Mouse (Mus musculus) MEL (cell line): ENCODE data around the gene Pold1. TPM values are rescaled to one million over a fixed set of nuclear protein-coding genes. Genes with fewer than 3 reads are reported as not detected.

Experiments used
- DNase-seq: peaks from one replicate; pipeline ENCODE4 v3.0.0; 2011; ENCODE audit warnings: low read depth, low spot score
- H3K27ac ChIP-seq: 2 replicates; pipeline ENCODE4 v1.5.1; 2012; ENCODE audit warnings: low read depth, mild to moderate bottlenecking, control low read depth, low read length, moderate library complexity; ENCODE audit not compliant: control insufficient read depth
- H3K27me3 ChIP-seq, 2 experiments: fragments of 150-350 bp in 1 of 2; sonication (generic) in 1 of 2; 2 replicates each; pipeline ENCODE4 v1.6.1; 2012; ENCODE audit warnings: low read length in 2 of 2, mild to moderate bottlenecking in 2 of 2, improper control_type of control experiment in 1 of 2, moderate library complexity in 1 of 2; ENCODE audit not compliant: insufficient read depth in 2 of 2, control insufficient read depth in 1 of 2
- H3K36me3 ChIP-seq, 2 experiments: 2 replicates each; pipeline ENCODE4 v1.6.1; 2012 to 2014; ENCODE audit warnings: low read length in 2 of 2, improper control_type of control experiment in 1 of 2, inconsistent platforms in 1 of 2, mild to moderate bottlenecking in 1 of 2; ENCODE audit not compliant: insufficient read depth in 2 of 2, control insufficient read depth in 1 of 2
- H3K4me1 ChIP-seq, 2 experiments: fragments of 150-350 bp in 1 of 2; sonication (generic) in 1 of 2; 2 replicates each; pipeline ENCODE4 v1.6.1; 2012; ENCODE audit warnings: low read length in 2 of 2, improper control_type of control experiment in 1 of 2, mild to moderate bottlenecking in 1 of 2; ENCODE audit not compliant: insufficient read depth in 2 of 2, control insufficient read depth in 1 of 2
- H3K4me3 ChIP-seq, 2 experiments: fragments of 150-350 bp in 1 of 2; sonication (generic) in 1 of 2; 2 replicates each; pipeline ENCODE4 v1.5.1; 2012; ENCODE audit warnings: low read depth in 2 of 2, low read length in 2 of 2, mild to moderate bottlenecking in 2 of 2, moderate library complexity in 2 of 2, control low read depth in 1 of 2, improper control_type of control experiment in 1 of 2; ENCODE audit not compliant: control insufficient read depth in 1 of 2, insufficient read depth in 1 of 2
- H3K79me2 ChIP-seq: 2 replicates; pipeline ENCODE4 v1.6.1; 2012; ENCODE audit warnings: mild to moderate bottlenecking, low read length, moderate library complexity; ENCODE audit not compliant: control insufficient read depth, poor library complexity, insufficient read depth
- H3K9ac ChIP-seq: 2 replicates; pipeline ENCODE4 v1.6.1; 2012; ENCODE audit warnings: low read depth, mild to moderate bottlenecking, control low read depth, low read length, moderate library complexity; ENCODE audit not compliant: control insufficient read depth, poor library complexity, severe bottlenecking
- H3K9me3 ChIP-seq: fragments of 150-350 bp; sonication (generic); replicated peaks from 2 replicates; pipeline ENCODE4 v1.6.1; 2012; ENCODE audit warnings: mild to moderate bottlenecking, low read length, improper control_type of control experiment, moderate library complexity; ENCODE audit not compliant: insufficient read depth
- BHLHE40 ChIP-seq: IDR thresholded peaks from 2 replicates; pipeline ENCODE4 v1.6.1; 2012; ENCODE audit warnings: low read depth, mild to moderate bottlenecking, inconsistent platforms, low read length, improper control_type of control experiment, borderline replicate concordance
- CHD2 ChIP-seq: IDR thresholded peaks from 2 replicates; pipeline ENCODE4 v1.6.1; 2011; ENCODE audit warnings: low read length, improper control_type of control experiment
- CTCF ChIP-seq, 3 experiments: IDR thresholded peaks in 2 of 3; conservative IDR thresholded peaks in 1 of 3; 2 replicates each; pipeline ENCODE4 v1.5.1; 2011 to 2012; ENCODE audit warnings: low read length in 3 of 3, low read depth in 2 of 3, mild to moderate bottlenecking in 2 of 3, improper control_type of control experiment in 1 of 3, inconsistent platforms in 1 of 3, mixed read lengths in 1 of 3, moderate library complexity in 1 of 3; ENCODE audit not compliant: control insufficient read depth in 1 of 3, insufficient read depth in 1 of 3, poor library complexity in 1 of 3, severe bottlenecking in 1 of 3
- E2F4 ChIP-seq: IDR thresholded peaks from 2 replicates; pipeline ENCODE4 v1.6.1; 2011; ENCODE audit warnings: low read depth, low read length, improper control_type of control experiment, borderline replicate concordance
- EP300 ChIP-seq, 2 experiments: IDR thresholded peaks; 2 replicates each; pipeline ENCODE4 v1.6.1; 2011; ENCODE audit warnings: improper control_type of control experiment in 2 of 2, low read length in 2 of 2, low read depth in 1 of 2, mild to moderate bottlenecking in 1 of 2
- ETS1 ChIP-seq: IDR thresholded peaks from 2 replicates; pipeline ENCODE4 v1.6.1; 2012; ENCODE audit warnings: low read depth, mild to moderate bottlenecking, inconsistent platforms, low read length, improper control_type of control experiment, moderate library complexity
- GABPA ChIP-seq: IDR thresholded peaks from 2 replicates; pipeline ENCODE4 v1.6.1; 2012; ENCODE audit warnings: low read depth, mild to moderate bottlenecking, inconsistent platforms, low read length, improper control_type of control experiment, moderate library complexity
- HCFC1 ChIP-seq: IDR thresholded peaks from 2 replicates; pipeline ENCODE4 v1.6.1; 2012; ENCODE audit warnings: low read depth, mild to moderate bottlenecking, inconsistent platforms, low read length, improper control_type of control experiment, moderate library complexity
- MAFK ChIP-seq: IDR thresholded peaks from 2 replicates; pipeline ENCODE4 v1.6.1; 2011; ENCODE audit warnings: low read depth, mild to moderate bottlenecking, low read length, improper control_type of control experiment, borderline replicate concordance
- MAZ ChIP-seq: IDR thresholded peaks from 2 replicates; pipeline ENCODE4 v1.6.1; 2012; ENCODE audit warnings: low read depth, mild to moderate bottlenecking, inconsistent platforms, low read length, improper control_type of control experiment
- MEF2A ChIP-seq: IDR thresholded peaks from 2 replicates; pipeline ENCODE4 v1.6.1; 2014; ENCODE audit warnings: low read depth, mild to moderate bottlenecking, inconsistent platforms, low read length, improper control_type of control experiment; ENCODE audit not compliant: poor library complexity, insufficient replicate concordance, severe bottlenecking; ENCODE audit errors: extremely low read depth
- NELFE ChIP-seq: IDR thresholded peaks from 2 replicates; pipeline ENCODE4 v1.6.1; 2011; ENCODE audit warnings: low read depth, low read length, improper control_type of control experiment
- POLR2A ChIP-seq, 2 experiments: IDR thresholded peaks; 2 replicates each; pipeline ENCODE4 v1.6.1; 2011 to 2012; ENCODE audit warnings: low read length in 2 of 2, mild to moderate bottlenecking in 2 of 2, control low read depth in 1 of 2, improper control_type of control experiment in 1 of 2, low read depth in 1 of 2, moderate library complexity in 1 of 2; ENCODE audit not compliant: control insufficient read depth in 1 of 2, insufficient read depth in 1 of 2, poor library complexity in 1 of 2
- POLR2AphosphoS2 ChIP-seq: IDR thresholded peaks from 2 replicates; pipeline ENCODE4 v1.6.1; 2011; ENCODE audit warnings: low read length, improper control_type of control experiment
- POLR2AphosphoS5 ChIP-seq: IDR thresholded peaks from 2 replicates; pipeline ENCODE4 v1.6.1; 2012; ENCODE audit warnings: low read depth, borderline replicate concordance, mild to moderate bottlenecking, inconsistent platforms, low read length, moderate library complexity, mixed read lengths
- TAL1 ChIP-seq: IDR thresholded peaks from 2 replicates; pipeline ENCODE4 v1.6.1; 2012; ENCODE audit warnings: mild to moderate bottlenecking, inconsistent platforms, low read length, moderate library complexity, mixed read lengths
- TBP ChIP-seq: IDR thresholded peaks from 2 replicates; pipeline ENCODE4 v1.8.0; 2011; ENCODE audit warnings: low read depth, low read length, improper control_type of control experiment
- TCF12 ChIP-seq: IDR thresholded peaks from 2 replicates; pipeline ENCODE4 v1.6.1; 2014; ENCODE audit warnings: low read depth, mild to moderate bottlenecking, inconsistent platforms, low read length, improper control_type of control experiment, moderate library complexity
- USF2 ChIP-seq, 2 experiments: IDR thresholded peaks; 2 replicates each; pipeline ENCODE4 v1.6.1; 2011 to 2012; ENCODE audit warnings: improper control_type of control experiment in 2 of 2, low read length in 2 of 2, borderline replicate concordance in 1 of 2, inconsistent platforms in 1 of 2, low read depth in 1 of 2, mild to moderate bottlenecking in 1 of 2; ENCODE audit not compliant: insufficient read depth in 1 of 2
- ZC3H11A ChIP-seq: IDR thresholded peaks from 2 replicates; pipeline ENCODE4 v1.6.1; 2012; ENCODE audit warnings: low read depth, mild to moderate bottlenecking, inconsistent platforms, low read length, improper control_type of control experiment
- ZMIZ1 ChIP-seq: IDR thresholded peaks from 2 replicates; pipeline ENCODE4 v1.6.1; 2012; ENCODE audit warnings: low read depth, mild to moderate bottlenecking, inconsistent platforms, low read length, improper control_type of control experiment, moderate library complexity
- polyA plus RNA-seq, 2 experiments: library from polyadenylated mRNA; stranded (reverse) in 1 of 2; unstranded in 1 of 2; fragments of >175 nt in 1 of 2; fragments of >200 nt in 1 of 2; gene quantifications; 2 replicates each; pipeline versions ENCODE4 v1.2.1 to v1.2.4; 2012; ENCODE audit warnings: low replicate concordance in 2 of 2, low read depth in 1 of 2; ENCODE audit not compliant: insufficient read length in 2 of 2, insufficient read depth in 1 of 2, missing spikeins in 1 of 2
- total RNA-seq: library from RNA; depleted of rRNA; stranded (reverse); fragments of 300-350 nt; gene quantifications from 2 replicates; pipeline ENCODE4 v1.2.3, GENCODE M21; 2012

Gene Pold1
- total and polyA plus RNA-seq, 3 experiments, result 87.8 to 104 TPM; not detected in 1

GRCm38 (mm10) chr7:44531207-44531606 lies 17.4 kb downstream of the Pold1 start:
- no peak overlapping the region for H3K27ac ChIP-seq
- H3K9me3 ChIP-seq, result no peaks in the 10 kb centered on the region
- H3K27me3 ChIP-seq, result no peaks in the 10 kb centered on the region
- 0 out of 4 replicates have a peak, but pooled peaks cover 0 to 2% of the 10 kb centered on the region in 2 experiments for H3K36me3 ChIP-seq
- peaks cover 0 to 6% of the 10 kb centered on the region in 2 experiments; a peak in 2 of 4 replicates for H3K4me1 ChIP-seq
- TF ChIP-seq TCF12 (no peak), ETS1 (no peak), POLR2AphosphoS2 (no peak), TAL1 (no peak), ZC3H11A (no peak), E2F4 (no peak), EP300 (IDR thresholded peaks at IDR 0.05; ENCODE audit: low read depth in 1 of 2, low read length in 2 of 2) (no peak), BHLHE40 (no peak), USF2 (IDR thresholded peaks at IDR 0.05; ENCODE audit: borderline replicate concordance in 1 of 2, insufficient read depth in 1 of 2, low read depth in 1 of 2, low read length in 2 of 2) (no peak), POLR2AphosphoS5 (no peak), CTCF (IDR thresholded peaks at IDR 0.05 in 2 of 3, conservative IDR thresholded peaks at IDR 0.05 in 1 of 3; ENCODE audit: control insufficient read depth in 1 of 3, insufficient read depth in 1 of 3, low read depth in 2 of 3, low read length in 3 of 3, poor library complexity in 1 of 3, severe bottlenecking in 1 of 3) (no peak), GABPA (no peak), NELFE (no peak), MAFK (no peak), TBP (no peak), ZMIZ1 (no peak), POLR2A (IDR thresholded peaks at IDR 0.05; ENCODE audit: control insufficient read depth in 1 of 2, insufficient read depth in 1 of 2, low read depth in 1 of 2, low read length in 2 of 2, poor library complexity in 1 of 2) (no peak), MAZ (no peak)
- no peak overlapping the region for H3K9ac ChIP-seq
- H3K4me3 ChIP-seq, result no peak overlapping the region
- no peaks in the 10 kb centered on the region; the same call in 1 of the 2 replicates for H3K79me2 ChIP-seq
- DNase-seq, result no peak

- Histone ChIP-seq H3K36me3 (0 out of 4 replicates have a peak, but pooled peaks cover 0 to 2% of the 10 kb centered on the region in 2 experiments), H3K4me3 (no peak overlapping the region), H3K27me3 (no peaks in the 10 kb centered on the region), H3K79me2 (no peaks in the 10 kb centered on the region; the same call in 1 of the 2 replicates), H3K9ac (no peak overlapping the region), H3K9me3 (no peaks in the 10 kb centered on the region), H3K4me1 (peaks cover 0 to 6% of the 10 kb centered on the region in 2 experiments; a peak in 2 of 4 replicates), H3K27ac (no peak overlapping the region)
- no peak for TF ChIP-seq CHD2
- TF ChIP-seq TAL1, result no peak
- no peak for TF ChIP-seq MEF2A
- no peak for TF ChIP-seq HCFC1
- DNase-seq, result no peak
Observed at GRCm38 (mm10) chr7:44530507-44530906, 18.1 kb downstream of the Pold1 start.
